Mouse (Mus musculus): ENCODE results near the gene Pde10a. TPM values are rescaled to one million over a fixed set of nuclear protein-coding genes. Genes with fewer than 3 reads are reported as not detected.
A peak's percentile ranks its signal among the peaks of the same experiment; 100 is the strongest.

Pde10a gene
- total RNA-seq (2014; fragmentation: Nextera tagmentation) (0.67 and 1.7 TPM in 2 replicates), total RNA-seq (2017) (2.7 and 7.8 TPM in 2 replicates)

- no peak for ATAC-seq (replicated peaks; ENCODE audit: low FRiP score, low TSS enrichment, poor library complexity, severe bottlenecking)
Measured at GRCm38 (mm10) chr17:8525225-8525721, at the start of gene Pde10a. Gene Pde10a (plus strand): TSS chr17:8525372.

GRCm38 (mm10) chr17:8478554-8478953, 46.6 kb upstream of the Pde10a start:
- no peak for ATAC-seq (replicated peaks; ENCODE audit: low FRiP score, low TSS enrichment, poor library complexity, severe bottlenecking)

- no peak for ATAC-seq (replicated peaks; ENCODE audit: low FRiP score, low TSS enrichment, poor library complexity, severe bottlenecking)
Measured at GRCm38 (mm10) chr17:8479493-8480128, 45.6 kb upstream of the Pde10a start.

DNA sequence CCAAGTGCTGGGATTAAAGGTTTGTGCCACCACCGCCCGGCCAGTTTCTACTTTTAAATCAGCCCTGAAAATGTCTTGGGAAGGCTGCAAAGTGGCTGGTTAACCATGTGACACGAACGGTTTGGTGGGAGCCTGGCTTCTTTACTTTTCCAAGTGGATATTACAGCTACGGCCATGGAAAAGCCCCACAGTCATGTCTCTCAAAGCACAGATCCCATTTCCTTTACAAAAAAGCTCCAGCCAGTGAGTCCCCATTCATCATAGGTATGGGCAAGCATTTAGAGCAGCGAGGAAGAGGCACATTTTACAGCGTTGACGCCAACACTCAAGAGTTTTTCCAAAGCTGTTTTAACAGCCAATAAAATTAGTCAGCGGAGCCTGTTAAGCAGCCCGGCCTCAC, 43.4 kb upstream of the Pde10a start:
- no peak for ATAC-seq (replicated peaks; ENCODE audit: low FRiP score, low TSS enrichment, poor library complexity, severe bottlenecking)

- ATAC-seq (replicated peaks; ENCODE audit: low FRiP score, low TSS enrichment, poor library complexity, severe bottlenecking): no peak
Measured at GRCm38 (mm10) chr17:8482876-8483275, 42.3 kb upstream of the Pde10a start.

DNA sequence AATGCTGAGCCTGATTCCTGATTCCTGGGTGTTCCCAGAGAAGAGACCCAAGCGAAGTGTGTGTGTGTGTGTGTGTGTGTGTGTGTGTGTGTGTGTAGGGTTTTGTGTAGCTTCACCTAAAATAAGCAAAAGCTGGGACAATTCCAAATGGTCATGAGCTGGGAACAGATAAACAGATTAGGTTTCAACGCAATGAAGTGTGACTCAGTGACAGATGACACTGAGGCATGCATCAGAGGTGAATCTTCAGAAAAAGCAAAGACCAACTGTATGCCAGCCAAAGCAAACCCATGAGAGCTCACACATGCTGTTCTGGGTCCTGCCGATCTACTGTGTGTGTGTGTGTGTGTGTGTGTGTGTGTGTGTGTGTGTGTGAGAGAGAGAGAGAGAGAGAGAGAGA, 40.9 kb upstream of the Pde10a start:
- ATAC-seq (replicated peaks; ENCODE audit: low FRiP score, low TSS enrichment, poor library complexity, severe bottlenecking): no peak

DNA sequence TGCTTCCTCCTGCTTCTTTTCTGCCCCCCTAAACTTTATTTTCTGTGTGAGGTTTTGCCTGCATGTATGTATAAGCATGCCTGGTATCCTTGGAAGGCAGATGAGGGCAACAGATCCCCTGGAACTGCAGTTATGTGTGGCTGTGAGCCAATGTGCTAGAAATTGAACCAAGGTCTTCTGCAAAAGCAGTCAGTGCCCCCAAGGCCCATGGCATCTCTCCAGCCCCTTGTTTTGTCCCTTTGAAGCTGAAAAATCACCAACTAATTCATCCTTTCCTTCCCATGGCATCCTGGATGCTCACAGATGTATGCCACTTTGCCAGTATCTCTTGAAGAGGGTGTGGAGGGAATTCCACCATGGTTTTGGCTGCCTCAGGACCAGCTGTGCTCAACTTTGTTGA, 40.0 kb upstream of the Pde10a start:
- no peak for ATAC-seq (replicated peaks; ENCODE audit: low FRiP score, low TSS enrichment, poor library complexity, severe bottlenecking)

DNA sequence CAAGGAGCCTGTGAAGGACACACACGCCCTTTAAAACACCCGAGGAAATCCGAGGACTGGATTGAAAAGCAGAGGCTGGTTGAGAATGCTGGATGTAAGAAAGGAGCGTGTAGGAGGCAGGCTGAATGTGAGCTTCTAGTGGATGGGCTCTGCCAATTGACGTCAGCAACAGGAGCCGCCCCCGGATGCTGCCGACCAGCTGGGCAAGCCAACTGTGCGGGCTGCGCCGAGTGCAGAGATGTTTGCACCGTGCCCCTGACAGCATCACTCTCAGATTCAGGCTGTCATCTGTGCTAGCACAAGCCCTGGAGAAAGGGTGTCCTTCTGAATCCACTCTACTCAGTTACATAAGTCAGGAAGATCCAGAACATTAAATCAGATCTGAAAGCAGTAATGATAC, 37.3 kb upstream of the Pde10a start:
- no peak for ATAC-seq (replicated peaks; ENCODE audit: low FRiP score, low TSS enrichment, poor library complexity, severe bottlenecking)

DNA sequence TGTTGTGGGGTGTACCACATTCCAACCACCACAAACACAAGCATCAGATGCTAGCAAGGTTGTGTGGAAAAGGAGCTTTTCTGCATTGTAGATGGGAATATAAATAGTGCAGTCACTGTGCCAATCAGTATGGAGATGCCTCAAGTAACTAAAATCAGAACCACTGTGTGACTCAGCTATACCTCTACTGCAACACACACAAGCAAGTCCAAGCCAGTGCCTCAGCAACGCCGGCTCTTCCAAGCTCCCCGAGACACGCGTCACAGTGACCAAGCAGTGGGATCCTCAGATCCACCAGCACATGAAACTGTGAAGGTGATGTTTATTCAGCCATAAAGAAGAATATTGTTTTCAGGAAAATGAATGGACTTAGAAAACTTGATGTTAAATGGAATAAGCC, 34.2 kb upstream of the Pde10a start:
- no peak for ATAC-seq (replicated peaks; ENCODE audit: low FRiP score, low TSS enrichment, poor library complexity, severe bottlenecking)

GRCm38 (mm10) chr17:8493461-8493860, 31.7 kb upstream of the Pde10a start:
- ATAC-seq (replicated peaks; ENCODE audit: low FRiP score, low TSS enrichment, poor library complexity, severe bottlenecking): no peak

- ATAC-seq (replicated peaks; ENCODE audit: low FRiP score, low TSS enrichment, poor library complexity, severe bottlenecking): no peak
Measured at GRCm38 (mm10) chr17:8498151-8498550, 27.0 kb upstream of the Pde10a start.

GRCm38 (mm10) chr17:8498655-8499054, 26.5 kb upstream of the Pde10a start:
- ATAC-seq (replicated peaks; ENCODE audit: low FRiP score, low TSS enrichment, poor library complexity, severe bottlenecking): no peak

- no peak for ATAC-seq (replicated peaks; ENCODE audit: low FRiP score, low TSS enrichment, poor library complexity, severe bottlenecking)
Measured at GRCm38 (mm10) chr17:8499564-8500117, 25.5 kb upstream of the Pde10a start.

GRCm38 (mm10) chr17:8504381-8504780, 20.8 kb upstream of the Pde10a start:
- ATAC-seq (replicated peaks; ENCODE audit: low FRiP score, low TSS enrichment, poor library complexity, severe bottlenecking): no peak

DNA sequence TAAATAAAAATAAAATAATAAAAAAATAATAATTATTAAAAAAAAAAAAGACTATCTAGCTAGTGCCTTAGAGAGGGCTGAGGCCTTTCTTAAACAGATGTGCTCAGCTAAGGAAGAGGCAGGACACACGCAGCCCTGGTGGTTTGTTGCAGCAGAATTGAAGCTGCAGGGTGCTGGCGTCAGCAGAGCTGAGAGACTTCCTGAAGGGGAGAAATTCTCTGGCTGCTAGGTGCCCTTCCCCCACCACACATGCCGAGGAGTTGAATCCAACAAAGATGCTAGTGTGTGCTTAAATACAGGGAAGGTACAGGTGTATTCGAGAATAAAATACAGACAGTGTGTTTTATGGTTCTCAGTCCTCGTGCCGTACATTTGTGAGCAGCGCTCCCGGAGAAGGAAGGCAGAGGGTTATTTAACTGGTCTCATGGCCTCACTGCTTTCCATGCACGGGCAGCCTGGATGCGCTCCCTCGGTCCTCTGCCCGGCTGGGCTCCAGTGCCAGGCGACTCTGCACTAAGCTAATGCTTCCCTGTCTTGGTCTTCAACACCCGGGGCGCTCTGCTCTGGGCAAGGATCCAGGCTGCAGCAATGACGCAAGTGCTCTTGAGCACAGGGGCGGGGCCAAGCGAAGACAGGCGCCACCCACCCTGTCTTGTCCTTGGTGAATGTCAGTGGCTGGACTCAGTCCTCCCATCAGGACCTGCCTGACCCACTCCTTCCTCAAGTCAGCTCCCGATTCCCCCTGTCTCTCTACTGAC, 19.3 kb upstream of the Pde10a start:
- peak; percentile 99 for ATAC-seq (replicated peaks; ENCODE audit: low FRiP score, low TSS enrichment, poor library complexity, severe bottlenecking)

DNA sequence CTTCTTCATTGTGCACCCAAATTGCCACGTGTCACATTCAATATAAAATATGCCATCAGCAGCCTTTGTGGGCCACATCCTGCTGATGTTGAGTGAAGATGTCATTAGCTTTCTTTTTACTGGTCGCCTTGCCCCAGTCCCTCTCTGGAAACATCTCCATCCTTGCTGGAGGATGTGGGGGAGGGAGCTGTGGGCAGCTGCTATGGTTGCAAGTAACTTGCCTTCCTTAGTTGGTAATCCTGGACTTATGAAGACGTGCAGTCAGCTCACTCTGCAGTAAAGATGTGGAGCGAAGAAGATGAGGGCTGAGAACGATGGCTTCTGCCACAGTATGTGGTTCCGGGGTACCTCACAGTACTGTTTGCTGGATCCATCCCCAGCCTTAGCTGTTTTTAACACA, 18.4 kb upstream of the Pde10a start:
- no peak for ATAC-seq (replicated peaks; ENCODE audit: low FRiP score, low TSS enrichment, poor library complexity, severe bottlenecking)

GRCm38 (mm10) chr17:8507654-8508053, 17.5 kb upstream of the Pde10a start:
- ATAC-seq (replicated peaks; ENCODE audit: low FRiP score, low TSS enrichment, poor library complexity, severe bottlenecking): no peak

GRCm38 (mm10) chr17:8508305-8509141, 16.6 kb upstream of the Pde10a start:
- ATAC-seq (replicated peaks; ENCODE audit: low FRiP score, low TSS enrichment, poor library complexity, severe bottlenecking): no peak

DNA sequence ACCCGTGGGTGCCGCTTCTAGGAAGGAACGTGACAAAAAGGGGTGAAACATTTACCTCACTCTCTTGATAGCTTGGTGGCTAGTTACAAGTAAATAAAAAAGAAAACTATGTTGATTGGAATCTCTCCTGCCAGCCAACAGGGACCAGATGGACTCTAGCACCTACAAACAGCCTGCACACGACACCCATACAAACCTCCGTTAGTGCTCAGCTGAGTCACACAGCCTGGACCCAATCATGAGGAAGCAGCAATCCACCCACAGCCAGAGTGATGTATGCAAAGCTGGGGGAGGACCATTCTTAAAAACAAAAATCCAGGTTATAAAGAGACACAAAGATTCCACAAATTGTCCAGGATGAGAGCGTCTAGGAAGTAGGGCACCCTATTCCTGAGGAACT, 9.2 kb upstream of the Pde10a start:
- ATAC-seq (replicated peaks; ENCODE audit: low FRiP score, low TSS enrichment, poor library complexity, severe bottlenecking): no peak

DNA sequence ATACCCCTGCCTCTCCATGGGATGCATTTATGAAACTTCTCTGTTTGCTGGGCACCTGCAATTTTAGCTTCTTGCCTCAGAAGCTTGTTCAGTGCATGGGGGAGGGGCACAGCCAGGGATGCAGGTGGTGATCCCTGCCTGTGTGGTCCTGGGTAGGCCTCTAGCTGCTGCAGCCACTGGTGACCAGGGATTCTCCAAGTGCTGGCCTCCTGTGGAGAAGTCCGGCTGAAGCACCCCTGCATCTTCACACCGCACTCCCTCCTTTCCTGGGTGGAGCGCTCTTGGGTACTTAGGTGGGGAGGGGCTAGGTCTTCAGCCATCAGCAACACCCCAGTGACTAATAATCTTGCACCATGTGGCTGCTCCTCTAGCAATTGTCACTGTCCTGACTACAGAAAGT, 1.2 kb upstream of the Pde10a start:
- no peak for ATAC-seq (replicated peaks; ENCODE audit: low FRiP score, low TSS enrichment, poor library complexity, severe bottlenecking)
